Mouse (Mus musculus) kidney, postnatal 14 days (tissue): ENCODE measurements at regions not wholly inside any gene's neighbourhood (a gene's known extent, or its start where the extent isn't known, plus 50 kb on each side); places are given as distances from the start of the nearest gene placed in this dataset.
"Not testable (repeated sequence)": the region's sequence is repeated elsewhere in the genome, so short reads cannot be mapped to it uniquely, and the experiment has no call there.

Experiments
- DNase-seq: peaks from one replicate; pipeline ENCODE4 v3.0.0; 2022; ENCODE audit warnings: mixed read lengths

DNA sequence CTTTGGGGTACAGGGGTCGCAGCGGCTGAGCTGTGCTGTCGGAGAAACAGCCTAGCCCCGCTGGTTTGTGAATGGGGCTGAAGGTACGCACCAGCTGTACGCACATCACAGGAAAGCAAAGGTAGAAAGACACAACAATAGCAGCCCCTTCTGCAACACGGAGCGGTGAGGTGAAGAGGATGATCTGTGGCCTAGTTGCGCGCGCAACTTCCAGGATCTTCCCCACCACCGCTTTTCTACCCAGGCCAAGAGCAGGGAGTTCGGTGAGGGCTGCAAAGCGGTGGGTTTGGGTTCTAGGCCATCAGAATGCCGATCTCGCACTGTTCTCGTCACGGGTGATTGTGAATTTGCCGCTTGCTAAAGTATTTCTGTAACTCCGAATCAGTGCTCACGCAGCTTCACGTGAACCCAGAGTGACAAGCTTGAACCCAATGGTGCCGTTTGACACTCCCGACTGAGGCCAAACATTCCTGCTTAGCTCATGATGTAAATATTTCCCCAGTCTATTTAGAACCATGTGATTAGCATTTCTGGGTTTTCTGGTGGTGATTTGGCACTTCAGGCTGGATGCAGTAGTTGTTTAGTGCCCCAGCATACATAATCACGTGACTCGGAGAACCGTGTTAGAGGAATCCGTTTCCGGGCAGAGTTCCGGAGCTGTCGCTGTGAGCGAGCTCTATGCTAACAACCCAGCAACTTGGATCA lies 54.7 kb downstream of the Cryaa start:
- DNase-seq = no peak

DNA sequence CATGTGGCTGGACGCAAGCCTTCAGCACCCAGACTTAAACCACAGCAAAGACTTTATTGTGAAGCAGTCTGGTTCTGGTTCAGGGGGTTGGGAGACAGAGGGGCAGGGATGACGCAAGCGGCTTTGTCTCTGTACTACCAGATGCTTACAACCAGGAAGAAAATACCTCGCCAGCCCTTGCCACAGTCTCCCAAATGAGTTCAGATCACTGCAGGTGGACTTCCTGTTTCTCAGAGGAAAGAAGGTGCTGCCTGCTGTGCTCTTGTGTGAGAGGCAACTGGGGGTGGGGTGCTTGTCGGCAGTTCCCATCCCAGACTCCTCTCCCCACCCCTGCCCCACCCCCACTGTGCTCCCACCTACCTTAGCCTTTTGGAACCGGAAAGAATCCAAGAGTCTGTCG lies 56.9 kb downstream of the Cryaa start:
- no peak for DNase-seq

DNA sequence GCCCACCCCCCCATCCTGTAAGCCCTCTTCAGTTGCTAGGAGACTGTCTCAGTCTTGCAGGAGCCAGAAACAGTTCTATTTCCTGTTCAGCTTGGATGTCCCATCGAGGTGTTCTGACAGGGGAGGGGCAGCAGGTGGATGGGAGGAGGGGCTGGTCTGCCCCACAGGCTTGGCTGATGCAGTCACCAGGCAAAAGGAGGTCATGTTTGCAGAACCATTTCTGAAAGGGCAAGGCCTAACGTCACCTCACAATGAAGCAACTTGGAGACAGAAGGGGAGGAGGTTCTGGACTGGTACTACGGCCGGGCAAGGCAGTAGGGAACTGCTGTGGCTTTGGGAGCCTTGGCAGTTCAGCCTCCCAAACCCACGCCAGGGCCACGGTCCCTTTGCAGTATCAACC lies 59.1 kb downstream of the Cryaa start:
- DNase-seq = no peak

DNA sequence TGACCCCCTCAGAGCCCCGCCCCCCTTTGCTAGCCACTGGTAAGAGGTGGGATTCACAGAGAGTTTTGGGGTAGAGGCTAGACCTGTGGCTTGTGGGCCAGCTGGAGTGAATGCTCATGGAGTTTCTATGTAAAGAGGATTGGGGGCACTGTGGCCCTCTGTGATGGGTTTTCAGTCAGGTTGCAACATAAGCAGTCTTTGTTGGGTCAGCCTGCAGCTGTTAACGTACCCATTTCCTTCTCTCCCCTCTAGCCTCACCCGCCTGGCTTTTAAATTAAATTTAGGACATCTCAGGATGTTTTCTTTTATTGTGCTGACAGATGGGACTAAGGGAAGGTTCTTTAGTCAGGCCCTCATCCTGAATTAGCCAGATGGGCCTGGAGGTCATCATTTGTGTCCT lies 60.6 kb downstream of the Cryaa start:
- no peak for DNase-seq

DNA sequence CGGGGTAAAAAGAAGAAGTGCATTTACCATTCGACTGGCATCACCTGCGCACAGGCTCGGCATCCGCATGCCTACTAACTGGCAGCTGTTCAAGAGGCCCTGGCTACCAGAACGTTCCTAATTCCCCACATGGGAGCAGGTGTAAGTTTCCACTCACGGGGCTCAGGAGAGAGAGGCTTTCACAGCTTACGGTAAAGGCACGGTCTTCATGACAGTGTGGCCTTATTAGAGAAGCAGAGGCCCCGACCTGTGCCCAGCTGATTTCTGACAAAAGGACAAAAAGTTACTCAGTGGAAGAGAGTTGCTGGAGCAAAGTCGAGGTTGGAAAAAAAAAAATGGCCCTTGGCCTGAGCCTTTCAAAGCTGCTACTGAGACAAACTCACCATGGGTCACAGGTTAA lies 62.0 kb downstream of the Cryaa start:
- DNase-seq = peak; percentile 47

DNA sequence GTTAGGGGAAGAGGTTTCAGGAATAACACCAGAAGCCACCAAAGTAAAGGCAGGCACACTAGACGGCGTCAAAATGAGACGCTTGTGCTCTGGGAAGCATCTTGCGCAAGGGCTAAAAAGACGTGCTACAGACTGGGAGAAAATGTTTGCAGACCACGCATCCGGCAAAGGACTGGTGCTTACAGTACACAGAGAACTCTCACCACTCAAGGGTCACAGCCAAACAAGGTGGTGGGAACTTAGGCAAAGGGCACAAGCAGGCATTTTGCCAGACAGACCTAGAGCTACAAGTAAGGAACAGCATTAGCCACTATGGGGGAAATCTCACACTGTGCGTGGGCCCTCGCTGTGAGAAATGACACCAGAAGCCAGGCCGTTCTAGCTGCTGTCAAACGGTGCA lies 62.5 kb downstream of the Cryaa start:
- peak; percentile 39 for DNase-seq

DNA sequence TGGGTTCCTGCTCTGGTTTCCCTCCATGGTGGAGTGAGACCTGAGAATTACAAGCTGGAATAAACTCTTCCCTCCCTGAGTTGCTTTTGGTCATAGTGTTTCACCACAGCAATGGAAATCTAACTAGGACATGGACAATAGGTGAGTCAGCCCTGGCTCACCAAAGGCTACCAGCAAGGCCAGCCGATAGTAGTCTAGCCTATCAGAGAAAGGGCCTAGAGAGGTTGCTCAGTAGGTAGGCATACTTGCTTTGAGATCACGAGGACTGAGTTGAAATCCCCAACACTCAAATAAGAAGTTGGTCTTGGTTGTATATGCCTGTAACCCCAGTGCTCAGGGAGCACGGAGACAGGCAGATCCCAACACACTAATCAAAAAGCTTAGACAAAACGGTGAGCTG lies 66.0 kb downstream of the Cryaa start:
- DNase-seq = no peak

DNA sequence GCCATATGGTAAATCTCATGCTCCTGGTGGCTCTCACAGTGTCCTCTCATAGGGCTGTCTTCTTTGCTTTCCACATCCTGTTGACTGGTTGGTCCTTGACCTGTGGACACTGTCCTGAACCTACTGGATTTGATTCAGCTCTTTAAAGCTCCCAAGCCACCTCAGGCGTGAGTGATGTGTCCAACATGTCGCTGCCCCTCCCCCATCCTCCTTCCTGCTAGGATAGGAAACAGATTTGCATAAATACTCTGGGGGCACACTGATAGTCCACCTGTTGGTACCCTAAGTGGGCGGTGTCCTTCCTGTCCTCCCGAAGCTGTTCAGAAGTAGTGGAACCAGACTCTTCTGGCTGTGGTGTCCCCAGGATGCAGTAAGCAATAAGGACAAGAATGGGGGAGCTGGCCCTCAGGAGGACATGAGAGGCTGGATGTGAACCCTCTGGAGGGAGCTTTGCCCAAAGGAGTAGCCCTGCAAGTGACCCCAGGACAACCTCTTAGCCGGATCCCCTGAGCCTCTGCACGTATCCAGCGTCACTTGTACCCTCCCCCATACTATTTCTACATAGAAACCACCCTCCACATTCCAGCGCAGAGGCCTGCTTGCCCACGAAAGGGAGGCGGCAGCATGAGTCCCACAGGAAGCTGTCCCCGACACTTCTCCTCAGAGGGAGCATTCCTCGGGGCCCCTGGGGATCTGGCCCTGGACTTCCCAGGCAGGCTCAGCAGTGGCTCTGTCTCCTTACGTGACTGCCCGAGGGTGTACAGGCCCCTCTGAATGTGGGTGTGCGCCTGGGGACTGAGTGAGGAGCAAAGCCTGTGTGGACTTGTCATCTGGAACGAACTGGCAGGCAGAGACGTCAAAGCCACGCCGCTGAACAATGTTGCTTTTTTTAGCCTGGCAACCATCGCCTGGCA lies 68.8 kb downstream of the Cryaa start:
- peak; percentile 72 for DNase-seq

DNA sequence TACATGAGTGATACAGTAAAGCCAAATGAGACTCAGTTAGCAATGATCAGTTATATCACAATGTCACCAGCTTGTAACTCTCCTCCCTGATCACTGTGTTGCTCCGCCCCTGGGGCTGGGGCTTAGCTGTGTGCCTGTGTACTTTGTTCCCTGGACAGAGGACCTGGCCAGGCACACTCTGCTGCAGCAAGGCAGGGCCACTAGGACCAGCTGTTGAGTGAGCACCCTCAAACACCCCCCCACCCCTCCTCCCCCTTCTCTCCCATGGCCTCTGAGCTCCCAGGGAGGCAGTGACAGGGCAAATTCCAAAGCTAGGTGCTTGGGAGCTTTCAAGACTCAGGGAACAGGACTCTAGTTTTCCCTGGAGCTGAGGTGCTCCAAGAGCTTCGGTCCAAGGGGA lies 70.0 kb downstream of the Cryaa start:
- DNase-seq = peak; percentile 74

DNA sequence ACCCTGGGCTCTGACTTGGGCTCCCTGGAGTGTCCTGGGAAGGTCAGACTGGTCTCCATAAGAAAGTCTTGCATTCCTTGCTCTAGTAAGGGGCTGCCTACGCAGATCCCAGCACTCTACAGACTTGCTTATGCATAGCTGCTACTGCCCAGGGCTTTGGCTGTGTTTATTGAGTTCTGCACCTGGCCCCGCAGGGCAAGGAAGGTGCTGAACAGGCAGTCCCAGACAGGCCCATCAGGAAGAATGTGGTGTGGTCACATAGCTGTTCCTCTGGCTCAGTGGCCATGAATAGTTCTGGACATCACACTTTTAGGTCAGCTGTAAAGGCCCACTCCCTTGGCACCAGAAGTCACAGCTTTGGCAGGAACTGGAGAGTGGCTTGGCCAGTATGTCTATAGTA lies 70.6 kb downstream of the Cryaa start:
- peak; percentile 41 for DNase-seq

DNA sequence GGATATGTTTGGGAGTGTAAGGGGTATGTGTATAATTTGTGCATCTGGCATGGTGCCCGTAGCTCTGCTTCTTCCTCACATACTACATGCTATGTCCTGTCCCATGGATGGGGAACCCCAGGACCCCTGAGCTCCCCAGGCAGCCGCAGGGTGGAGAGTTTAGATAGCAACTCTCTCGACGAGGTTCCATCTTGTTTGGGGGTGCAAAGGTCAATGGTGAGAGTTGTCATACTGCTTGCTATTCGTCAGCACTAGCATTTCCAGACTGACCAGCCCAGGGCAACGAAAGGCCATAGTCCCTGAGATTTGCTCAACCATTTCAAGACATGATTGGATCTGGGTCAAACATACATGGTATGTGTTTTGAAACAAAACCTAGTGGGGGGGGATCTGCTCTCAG lies 71.4 kb downstream of the Cryaa start:
- peak; percentile 25 for DNase-seq

DNA sequence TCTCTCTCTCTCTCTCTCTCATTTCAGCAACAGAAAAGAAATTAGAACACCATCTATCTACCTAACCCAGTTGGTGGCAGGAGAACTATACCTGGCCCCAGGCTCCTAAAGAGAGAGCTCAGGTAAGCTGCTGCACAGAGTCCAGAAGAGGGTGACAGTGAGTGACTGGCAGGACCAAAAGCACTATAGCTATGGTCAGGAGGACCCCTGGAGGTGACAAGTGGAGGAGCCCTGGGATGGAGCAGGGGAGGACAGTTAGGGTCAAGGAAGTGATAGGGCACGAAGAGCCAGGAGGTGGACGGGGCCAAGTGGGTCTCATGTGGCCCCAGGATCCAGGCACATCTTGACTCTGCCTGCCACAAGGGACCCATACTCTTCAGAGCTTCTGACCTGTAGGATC lies 73.7 kb downstream of the Cryaa start:
- DNase-seq = no peak

DNA sequence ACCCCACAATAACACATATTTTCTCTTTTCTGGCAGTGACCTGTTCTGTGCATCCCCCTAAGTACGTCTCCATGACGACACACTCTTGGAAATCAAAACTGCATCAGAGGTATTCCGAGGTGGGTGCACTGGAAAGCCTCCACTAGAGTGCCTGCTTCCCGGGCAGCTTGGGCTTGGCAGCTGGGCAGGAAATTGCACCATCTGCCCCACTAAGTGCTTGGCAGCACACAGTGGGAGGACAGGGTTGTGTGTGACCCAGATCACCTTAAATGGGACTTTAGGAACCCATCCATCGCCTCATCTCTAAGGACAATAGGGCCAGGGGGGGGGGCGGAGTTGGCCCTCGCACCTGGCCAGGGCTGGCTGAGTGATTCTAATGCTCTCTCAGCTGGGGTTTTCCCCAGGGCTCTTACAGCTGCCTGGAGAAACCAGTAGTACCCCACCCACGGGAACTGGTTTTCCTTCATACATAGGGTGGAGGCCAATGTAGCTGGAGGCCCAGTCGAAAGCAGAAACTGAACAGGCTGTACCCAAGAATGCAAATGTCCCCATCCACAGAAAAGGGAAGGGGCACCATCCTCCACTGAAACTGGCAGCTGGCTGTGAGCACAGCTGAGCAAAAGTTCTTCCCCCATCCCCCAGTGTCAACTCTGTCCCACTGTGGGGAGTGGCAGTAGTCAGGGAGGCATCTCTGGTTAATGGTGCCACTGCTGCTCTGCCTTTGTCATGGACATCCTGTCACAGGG lies 75.7 kb downstream of the Cryaa start:
- DNase-seq = no peak

DNA sequence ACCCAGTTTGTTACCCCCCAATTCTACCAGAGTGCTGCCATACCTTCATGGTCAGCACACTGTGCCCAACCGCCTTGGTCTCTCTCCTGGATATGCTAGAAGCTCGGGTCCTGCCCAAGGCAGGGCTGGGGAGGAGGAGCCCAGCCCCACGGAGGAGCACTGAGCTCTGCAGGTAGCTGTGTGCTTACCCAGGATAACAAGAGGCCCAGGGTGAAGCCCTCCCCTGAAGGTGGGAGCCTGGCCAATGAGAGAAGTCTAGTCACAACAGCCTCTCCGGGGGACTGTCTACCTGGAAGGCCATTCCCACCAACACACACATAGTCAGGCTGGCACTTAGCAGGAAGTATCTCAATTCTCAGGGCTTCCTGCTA lies 76.2 kb downstream of the Cryaa start:
- DNase-seq = no peak

DNA sequence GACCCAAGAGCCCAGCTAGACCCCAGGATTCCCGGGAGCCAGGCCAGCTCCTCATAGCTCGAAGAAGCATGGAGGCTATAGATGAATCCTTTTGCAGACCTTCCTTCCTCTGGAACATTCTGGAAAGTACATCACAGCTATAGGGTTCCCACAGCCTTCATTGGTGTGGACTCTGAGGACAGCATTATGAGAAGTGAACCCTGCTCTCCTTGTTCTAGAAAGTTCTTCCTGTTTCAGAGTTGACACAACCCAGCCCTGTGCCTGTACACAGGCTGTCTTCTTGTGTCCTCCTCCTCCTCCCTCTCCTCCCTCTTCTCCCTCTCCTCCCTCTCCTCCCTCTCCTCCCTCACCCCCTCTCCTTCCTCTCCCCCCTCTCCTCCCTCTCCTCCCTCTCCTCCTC lies 82.9 kb downstream of the Cryaa start:
- no peak for DNase-seq

DNA sequence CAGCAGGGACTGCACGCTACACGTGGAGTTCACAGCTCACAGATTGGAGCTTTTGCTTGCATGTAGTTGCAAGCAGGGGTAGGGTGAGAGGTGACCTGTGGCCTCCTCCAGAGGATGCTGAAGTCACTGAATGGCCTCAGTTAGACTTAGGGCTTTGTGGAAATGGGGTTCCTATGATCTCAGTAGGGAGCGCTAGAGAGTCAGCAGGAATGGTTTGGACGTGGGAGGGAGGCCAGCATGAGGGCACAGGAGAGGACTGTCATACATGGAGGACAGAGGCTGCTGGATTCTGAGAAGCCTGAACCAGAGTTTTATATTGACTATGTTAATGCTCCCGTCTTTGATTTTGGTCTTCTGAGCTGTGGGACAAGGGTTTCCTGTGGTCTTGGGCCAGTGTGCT lies 85.5 kb downstream of the Cryaa start:
- no peak for DNase-seq

DNA sequence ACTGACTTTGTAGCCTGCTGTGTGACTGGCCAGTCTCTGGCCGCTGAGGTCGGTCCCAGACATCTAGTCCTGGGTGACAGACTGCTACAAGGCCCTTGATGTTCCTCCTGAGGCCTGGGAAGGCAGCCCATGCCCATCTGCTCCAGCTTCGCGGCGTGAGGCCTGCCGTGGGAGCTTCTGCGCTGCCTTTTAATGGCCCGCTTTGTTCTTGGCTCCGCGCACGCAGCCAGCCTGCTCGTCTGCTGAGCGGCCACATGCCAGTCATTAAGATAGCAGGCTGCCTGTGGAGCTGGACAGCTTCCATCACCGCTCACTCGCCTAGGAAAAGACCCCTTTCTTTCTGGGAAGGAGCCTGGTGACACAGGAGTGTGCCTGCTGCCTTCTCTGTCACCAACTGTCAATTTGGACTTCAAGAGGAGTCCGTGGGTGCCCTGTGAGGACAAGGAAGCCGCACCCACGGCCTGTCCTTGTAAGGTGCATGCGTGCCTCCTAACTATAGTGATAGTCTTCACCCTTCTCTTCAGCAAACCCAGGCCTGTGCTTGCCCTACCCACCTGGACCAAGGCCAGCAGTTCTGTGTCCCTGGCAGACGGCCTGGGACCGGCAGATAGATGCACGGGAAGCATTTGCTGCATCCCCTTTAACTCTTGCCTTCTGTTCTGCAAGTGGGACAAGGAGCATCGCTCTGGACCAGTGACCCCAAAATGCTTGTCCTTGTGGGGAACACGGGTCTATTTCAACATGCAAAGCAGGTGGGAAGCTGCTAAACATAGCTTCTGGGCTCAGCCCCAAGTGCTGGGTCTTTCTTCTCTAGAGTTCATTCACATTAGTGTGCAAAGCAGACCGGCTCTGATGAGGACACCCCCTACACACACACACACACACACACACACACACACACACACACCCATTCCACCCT lies 88.6 kb downstream of the Sik1 start:
- peak; percentile 62 for DNase-seq

DNA sequence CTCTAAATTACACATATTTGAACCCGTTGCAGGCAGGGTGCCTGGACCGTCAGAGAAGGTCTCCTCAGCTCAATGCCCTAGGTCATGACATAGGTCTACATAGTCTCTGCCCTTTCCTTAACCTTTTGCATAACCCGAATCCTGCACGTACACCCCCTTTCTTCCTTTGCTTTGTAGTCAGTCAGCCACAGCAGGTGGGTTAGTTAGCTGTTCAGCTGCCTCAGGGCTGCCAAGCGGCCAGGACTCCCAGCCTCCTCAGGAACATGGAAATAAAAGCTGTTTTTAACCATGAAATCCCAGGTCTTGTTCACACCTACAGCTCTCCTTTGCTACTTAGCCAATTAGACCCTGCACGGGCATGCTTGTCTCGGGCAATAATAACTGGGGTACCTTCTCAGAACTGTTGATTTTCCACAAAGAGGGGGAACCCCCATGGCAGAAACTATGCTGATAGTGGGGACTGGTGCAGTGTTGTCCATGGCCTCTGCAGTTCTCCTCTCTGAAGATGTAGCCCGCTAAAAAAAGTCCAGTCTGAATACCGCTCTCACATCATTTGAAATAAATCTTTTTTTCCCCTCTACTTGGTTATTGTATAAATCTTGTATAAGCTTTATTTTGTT lies 83.3 kb downstream of the Sik1 start:
- no peak for DNase-seq

DNA sequence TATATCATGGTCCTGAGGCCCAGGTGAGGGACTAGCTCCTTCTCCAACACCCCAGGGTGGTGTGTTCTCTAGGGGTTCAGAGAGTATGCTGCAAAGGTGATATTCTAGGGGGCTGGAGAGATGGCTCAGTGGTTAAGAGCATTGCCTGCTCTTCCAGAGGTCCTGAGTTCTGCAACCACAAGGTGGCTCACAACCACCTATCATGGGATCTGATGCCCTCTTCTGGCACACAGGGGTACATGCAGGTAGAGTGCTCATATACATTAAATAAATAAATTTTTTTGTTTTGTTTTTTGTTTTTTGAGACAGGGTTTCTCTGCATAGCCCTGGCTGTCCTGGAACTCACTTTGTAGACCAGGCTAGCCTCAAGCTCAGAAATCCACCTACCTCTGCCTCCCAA lies 81.7 kb downstream of the Sik1 start:
- not testable (repeated sequence) for DNase-seq

DNA sequence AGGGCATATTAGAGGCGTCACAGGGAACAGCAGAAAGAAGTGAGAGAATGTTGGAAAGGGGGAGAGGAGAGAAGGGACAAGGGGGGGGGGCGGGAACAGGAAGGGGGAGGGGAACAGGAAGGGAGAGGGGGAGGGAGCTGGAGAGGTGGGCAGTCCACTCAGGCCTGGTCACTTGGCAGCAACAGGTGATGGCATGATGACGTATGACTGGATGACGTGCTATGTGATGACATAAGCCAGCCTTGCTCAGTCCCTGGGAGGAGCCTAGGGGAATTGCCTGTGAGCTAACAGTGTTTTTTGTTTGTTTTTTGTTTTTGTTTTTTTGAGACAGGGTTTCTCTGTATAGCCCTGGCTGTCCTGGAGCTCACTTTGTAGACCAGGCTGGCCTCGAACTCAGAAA lies 80.6 kb downstream of the Sik1 start:
- no peak for DNase-seq

DNA sequence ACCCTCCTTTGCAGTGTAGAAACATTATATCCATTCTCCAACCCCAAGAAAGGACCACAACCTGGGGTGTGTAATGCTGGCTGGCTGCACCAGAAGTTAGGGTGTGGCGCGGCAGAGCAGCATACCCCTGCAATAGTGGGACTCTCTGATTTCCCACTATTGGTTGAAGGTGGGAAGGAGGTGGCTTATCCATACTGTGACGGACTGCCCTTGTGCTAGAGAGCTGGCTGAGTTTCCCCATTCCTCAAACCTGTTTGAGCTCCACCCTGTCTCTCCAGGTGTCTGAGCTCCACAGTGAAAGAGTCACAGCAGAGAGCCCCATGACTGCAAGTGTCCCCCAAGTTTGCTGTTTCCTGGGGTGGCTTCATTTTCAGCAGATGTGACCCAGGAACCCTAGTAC lies 79.6 kb downstream of the Sik1 start:
- DNase-seq = no peak

DNA sequence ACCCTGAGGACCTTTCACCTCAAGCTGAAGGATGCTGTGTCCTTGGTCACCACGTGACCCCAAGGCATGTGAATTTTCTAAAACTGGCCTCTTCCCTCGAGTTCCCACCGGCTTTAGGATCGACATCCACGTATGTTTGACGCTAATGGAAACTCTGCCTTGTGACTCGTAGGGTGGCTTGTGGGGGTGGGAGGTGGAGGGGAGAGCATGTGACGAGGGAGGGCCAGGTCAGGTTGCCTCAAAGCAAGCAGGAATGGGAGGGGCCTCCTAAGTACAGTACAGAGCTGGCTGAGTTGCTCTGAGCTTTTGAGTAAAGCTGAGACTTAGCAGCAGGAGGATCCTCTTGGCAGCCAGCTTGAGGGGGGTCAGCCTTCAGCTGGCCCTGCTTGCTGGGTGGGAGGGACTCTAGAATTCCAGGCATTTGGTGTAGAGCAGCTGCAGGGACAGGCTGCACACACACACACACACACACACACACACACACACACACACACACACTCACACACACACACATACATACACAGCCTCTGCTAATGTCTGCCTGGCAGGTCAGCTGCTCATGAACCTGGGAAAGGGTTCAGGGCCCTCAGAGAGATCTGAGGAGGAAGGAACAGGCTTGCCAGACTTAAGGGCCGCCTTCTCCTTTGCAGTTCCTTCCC lies 78.5 kb downstream of the Sik1 start:
- DNase-seq = peak; percentile 77
